Mouse (Mus musculus) E14TG2a.4 (cell line): Measurements from ENCODE around the gene Ola1.

Experiments
- CTCF ChIP-seq: conservative IDR thresholded peaks from 2 replicates; pipeline ENCODE4 v1.5.1; 2014; ENCODE audit warnings: low read length
- POU5F1 ChIP-seq: IDR thresholded peaks from 2 replicates; pipeline ENCODE4 v1.6.1; 2014; ENCODE audit warnings: low read length, borderline replicate concordance

DNA sequence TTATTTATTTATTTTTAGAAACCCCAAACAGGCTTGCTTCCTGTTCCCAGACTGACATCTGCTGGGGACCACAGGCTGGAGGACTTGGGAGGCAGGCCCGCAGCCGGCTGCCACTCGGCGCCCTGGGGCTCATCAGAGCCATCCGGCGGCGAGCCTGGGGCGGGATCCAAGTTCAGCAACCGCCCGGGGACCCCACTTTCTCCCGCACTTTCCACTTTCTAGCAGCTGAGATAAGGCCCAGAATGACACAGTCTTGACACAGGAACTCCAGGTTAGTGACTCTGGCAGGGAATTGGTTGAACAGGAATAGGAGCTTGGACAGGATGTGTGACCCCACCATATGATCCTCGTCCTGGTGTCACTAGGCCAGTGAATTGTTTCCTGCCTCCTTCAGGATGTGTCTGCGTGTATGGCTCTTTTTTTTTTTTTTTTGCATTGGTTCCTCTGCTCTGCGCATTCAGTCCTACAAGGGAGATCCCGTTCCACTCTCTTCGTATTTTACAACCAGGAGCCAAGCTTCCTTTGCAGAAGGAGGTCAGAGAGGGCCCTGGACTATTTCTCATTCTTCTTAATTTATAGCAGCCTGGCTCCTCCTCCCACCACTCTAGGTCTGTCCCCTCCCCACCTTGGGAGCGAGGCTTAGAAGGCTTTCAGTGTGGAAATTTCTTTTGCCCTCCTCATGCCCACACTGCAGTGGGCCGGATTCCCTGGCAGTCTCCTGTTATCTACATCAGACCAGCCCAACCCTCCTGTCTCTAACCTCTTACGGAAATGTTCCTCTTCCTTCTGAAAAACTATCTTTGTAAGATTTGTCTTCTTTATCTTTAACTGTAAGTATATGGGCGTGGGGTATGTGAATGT lies 152.2 kb downstream of the Ola1 start:
- TF ChIP-seq POU5F1 (no peak), CTCF (no peak)
